Mouse (Mus musculus) ES-E14 (cell line): ENCODE data around the gene Rpf1. TPM values are rescaled to one million over a fixed set of nuclear protein-coding genes. Genes with fewer than 3 reads are reported as not detected.

Source experiments
- DNase-seq: peaks from one replicate; pipeline ENCODE4 v3.0.0-alpha.2; 2013; ENCODE audit warnings: low read depth, low spot score
- H3K27ac ChIP-seq: 2 replicates; pipeline ENCODE4 v1.5.1; 2012; ENCODE audit warnings: low read depth, mild to moderate bottlenecking, low read length, moderate library complexity, mixed read lengths; ENCODE audit not compliant: poor library complexity, insufficient read depth, severe bottlenecking
- H3K36me3 ChIP-seq: 2 replicates; pipeline ENCODE4 v1.6.1; 2012; ENCODE audit warnings: mild to moderate bottlenecking, low read length, moderate library complexity, mixed read lengths; ENCODE audit not compliant: control insufficient read depth, poor library complexity, insufficient read depth, severe bottlenecking
- H3K4me1 ChIP-seq, 2 experiments: fragments of 150-350 bp in 1 of 2; sonication (generic) in 1 of 2; 2 replicates each; pipeline ENCODE4 v1.6.1; 2012; ENCODE audit warnings: low read length in 2 of 2, mild to moderate bottlenecking in 1 of 2, mixed read lengths in 1 of 2; ENCODE audit not compliant: control insufficient read depth in 2 of 2, insufficient read depth in 2 of 2, poor library complexity in 1 of 2
- H3K4me3 ChIP-seq, 2 experiments: fragments of 150-350 bp in 1 of 2; sonication (generic) in 1 of 2; 2 replicates each; pipeline ENCODE4 v1.5.1; 2012; ENCODE audit warnings: low read length in 2 of 2, low read depth in 1 of 2, mild to moderate bottlenecking in 1 of 2, mixed read lengths in 1 of 2; ENCODE audit not compliant: insufficient read depth in 1 of 2, poor library complexity in 1 of 2, severe bottlenecking in 1 of 2
- H3K9ac ChIP-seq: 2 replicates; pipeline ENCODE4 v1.6.1; 2012; ENCODE audit warnings: low read depth, mild to moderate bottlenecking, low read length, mixed read lengths; ENCODE audit not compliant: poor library complexity, insufficient read depth, severe bottlenecking
- H3K9me3 ChIP-seq: fragments of 150-350 bp; sonication (generic); 2 replicates; pipeline ENCODE4 v1.6.1; 2012; ENCODE audit warnings: low read depth, mild to moderate bottlenecking, low read length; ENCODE audit not compliant: control insufficient read depth, insufficient read depth
- CHD2 ChIP-seq: IDR thresholded peaks from 2 replicates; pipeline ENCODE4 v1.6.1; 2014; ENCODE audit warnings: mild to moderate bottlenecking, low read depth, low read length, inconsistent platforms
- HCFC1 ChIP-seq: IDR thresholded peaks from 2 replicates; pipeline ENCODE4 v1.6.1; 2012; ENCODE audit warnings: low read length, inconsistent platforms, borderline replicate concordance; ENCODE audit not compliant: insufficient read depth
- MAFK ChIP-seq: IDR thresholded peaks from 2 replicates; pipeline ENCODE4 v1.6.1; 2014; ENCODE audit warnings: mild to moderate bottlenecking, low read depth, low read length, inconsistent platforms; ENCODE audit not compliant: insufficient read depth
- ZC3H11A ChIP-seq: IDR thresholded peaks from 2 replicates; pipeline ENCODE4 v1.6.1; 2012; ENCODE audit warnings: low read depth, mild to moderate bottlenecking, inconsistent platforms, low read length, borderline replicate concordance
- ZNF384 ChIP-seq: IDR thresholded peaks from 2 replicates; pipeline ENCODE4 v1.6.1; 2012; ENCODE audit warnings: low read depth, low read length, inconsistent platforms
- in situ Hi-C, 2 experiments: fragments of 600-800 bp; cut with MboI; formaldehyde crosslinking; loops; one replicate each; pipeline ENCODE4 v1.15.1; 2025; ENCODE audit warnings: low sequenced_read_pairs in 2 of 2, inconsistent platforms in 1 of 2; ENCODE audit not compliant: unreplicated experiment in 2 of 2
- total RNA-seq: library from RNA; depleted of rRNA; stranded (reverse); fragments of 300-350 nt; gene quantifications from 2 replicates; pipeline ENCODE4 v1.2.3, GENCODE M21; 2012

Gene Rpf1
- total RNA-seq, 1 experiment = 64.9 TPM

DNA sequence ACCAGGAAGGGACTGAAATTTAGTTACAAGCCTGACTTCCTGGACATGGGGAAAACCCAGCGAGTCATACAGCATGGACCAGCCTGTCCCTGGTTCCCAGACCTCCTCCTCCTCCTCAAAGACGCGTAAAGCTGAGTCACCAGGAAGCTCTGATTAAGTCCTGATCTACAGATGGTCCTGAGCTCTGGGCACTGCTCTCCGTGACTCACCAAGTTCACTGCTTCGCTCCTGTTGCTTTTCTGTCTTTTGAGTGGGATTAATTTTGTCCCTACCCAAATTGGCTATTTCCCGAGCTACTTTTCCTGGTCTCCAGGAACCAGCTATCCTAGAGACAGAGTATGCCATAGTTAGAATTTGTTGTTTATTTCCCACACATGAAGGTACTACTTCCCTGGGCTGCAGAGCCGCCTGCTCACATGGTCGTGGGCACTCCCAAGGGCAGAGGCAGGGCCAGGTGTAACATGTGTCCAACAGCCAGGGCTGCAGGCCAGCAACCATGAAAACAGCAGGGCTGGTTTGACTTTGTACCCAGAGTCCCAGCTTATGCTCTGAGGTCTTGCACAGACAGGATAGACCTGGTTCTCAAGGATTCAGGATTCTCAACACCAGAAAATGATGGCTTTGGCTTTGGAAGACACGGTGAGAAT is 46.8 kb upstream of the Rpf1 start:
- Histone ChIP-seq H3K4me3 (no peak overlapping the region), H3K36me3 (no peaks in the 10 kb centered on the region), H3K4me1 (peaks cover 0 to 2% of the 10 kb centered on the region in 2 experiments; a peak in 2 of 4 replicates), H3K9ac (no peak overlapping the region), H3K9me3 (no peaks in the 10 kb centered on the region), H3K27ac (no peak overlapping the region)
- TF ChIP-seq ZC3H11A (no peak), CHD2 (no peak), HCFC1 (no peak)
- no peak for DNase-seq
- in situ Hi-C loops = no loop called here

- H3K4me1 ChIP-seq = peaks cover 0 to 6% of the 10 kb centered on the region in 2 experiments; a peak in 2 of 4 replicates
- in situ Hi-C loops = no loop called here
- H3K9me3 ChIP-seq = no peaks in the 10 kb centered on the region
- no peak for DNase-seq
- no peak overlapping the region for H3K4me3 ChIP-seq
- H3K9ac ChIP-seq = no peak overlapping the region
- no peaks in the 10 kb centered on the region for H3K36me3 ChIP-seq
- no peak overlapping the region for H3K27ac ChIP-seq
- TF ChIP-seq HCFC1 = no peak
- no peak for TF ChIP-seq ZC3H11A
- TF ChIP-seq CHD2 = no peak
- TF ChIP-seq MAFK = no peak
- TF ChIP-seq ZNF384 = no peak
Observed at GRCm38 (mm10) chr3:146567366-146567765, 46.1 kb upstream of the Rpf1 start.

DNA sequence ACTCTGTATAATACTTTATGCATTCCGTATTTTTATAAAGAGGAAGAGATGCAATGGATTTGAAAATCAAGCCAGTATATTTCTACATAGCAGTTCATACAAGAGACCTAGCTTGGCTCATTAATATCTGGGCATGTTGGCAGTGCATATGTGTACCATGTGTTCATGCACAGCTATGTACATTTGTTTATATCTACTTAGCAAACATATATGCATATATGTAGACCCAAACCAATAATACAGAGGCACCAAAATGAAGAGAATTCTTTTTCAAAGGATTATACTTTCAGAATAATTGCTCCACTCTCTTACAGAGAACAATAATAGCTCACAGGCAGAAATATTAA is 43.8 kb upstream of the Rpf1 start:
- TF ChIP-seq MAFK = no peak
- TF ChIP-seq HCFC1 = no peak
- no peak for TF ChIP-seq ZC3H11A
- TF ChIP-seq ZNF384 = no peak
- no peak for TF ChIP-seq CHD2
- no peak overlapping the region for H3K9ac ChIP-seq
- H3K4me3 ChIP-seq = no peak overlapping the region
- no peak for DNase-seq
- no peak overlapping the region for H3K27ac ChIP-seq
- H3K9me3 ChIP-seq = no peaks in the 10 kb centered on the region
- H3K4me1 ChIP-seq = peaks cover 0 to 6% of the 10 kb centered on the region in 2 experiments; a peak in 2 of 4 replicates
- in situ Hi-C loops = no loop called here
- H3K36me3 ChIP-seq = no peaks in the 10 kb centered on the region

DNA sequence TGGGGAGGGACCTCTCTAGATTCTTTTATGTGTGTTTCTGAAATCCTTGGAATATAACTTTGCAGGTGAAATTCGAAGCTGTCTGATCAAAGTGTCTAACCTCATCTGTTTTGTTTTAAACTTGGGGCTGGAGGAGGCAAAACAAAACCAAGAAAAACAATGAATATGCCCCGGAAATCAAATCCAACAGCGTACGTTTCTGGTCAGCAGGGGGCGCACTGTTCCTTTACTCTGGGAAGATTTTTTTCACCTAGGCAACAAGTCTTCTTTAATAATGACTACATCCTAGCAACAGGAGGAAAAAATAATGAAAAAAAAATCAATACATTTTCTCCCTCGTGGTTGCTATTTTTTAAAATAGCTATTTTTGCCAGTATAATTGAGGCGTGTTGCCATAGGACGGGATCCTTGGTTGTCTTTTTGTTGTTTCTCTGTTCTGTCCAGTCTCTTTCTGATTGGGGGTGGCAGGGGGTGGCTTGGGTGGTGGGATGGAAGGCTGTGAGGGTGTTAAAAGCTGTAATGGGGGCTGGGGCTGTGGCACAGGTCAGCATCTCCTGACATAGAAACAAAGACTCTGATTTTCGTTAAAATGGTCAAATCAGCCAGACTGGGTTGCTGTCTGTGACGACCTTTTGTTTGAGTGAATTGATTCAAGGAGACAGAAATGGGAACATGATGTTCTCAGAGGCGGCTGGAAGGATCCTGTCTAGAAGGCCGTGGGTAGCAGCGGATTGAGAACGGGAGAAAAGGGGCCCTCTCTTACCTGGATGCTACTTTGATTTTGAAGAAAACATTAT is 43.2 kb upstream of the Rpf1 start:
- H3K9me3 ChIP-seq = no peaks in the 10 kb centered on the region

More for the DNA sequence above, 43.2 kb upstream of the Rpf1 start:
- H3K4me3 ChIP-seq = no peak overlapping the region
- DNase-seq = peak; percentile 59
- no peak overlapping the region for H3K27ac ChIP-seq
- H3K4me1 ChIP-seq = peaks cover 0 to 6% of the 10 kb centered on the region in 2 experiments; a peak in 2 of 4 replicates
- no peak overlapping the region for H3K9ac ChIP-seq
- no peaks in the 10 kb centered on the region for H3K36me3 ChIP-seq
- in situ Hi-C loops = no loop called here
- TF ChIP-seq HCFC1 = no peak
- no peak for TF ChIP-seq MAFK
- no peak for TF ChIP-seq CHD2
- peak; percentile 42; the same call in 1 of the 2 replicates for TF ChIP-seq ZC3H11A
- TF ChIP-seq ZNF384 = peak; percentile 77
